Mouse (Mus musculus) testis, adult 2 months (tissue): Measurements from ENCODE around the gene Gnptab.

Experiments
- CTCF ChIP-seq: fragments of 200-500 bp; IDR thresholded peaks from 2 replicates; pipeline ENCODE4 v1.5.1; 2012; ENCODE audit warnings: low read depth, mild to moderate bottlenecking, inconsistent platforms, low read length, moderate library complexity; ENCODE audit not compliant: control insufficient read depth, insufficient read depth, insufficient replicate concordance
- POLR2A ChIP-seq: fragments of 200-500 bp; IDR thresholded peaks from 2 replicates; pipeline ENCODE4 v1.6.1; 2012; ENCODE audit warnings: low read depth, mild to moderate bottlenecking, inconsistent platforms, low read length, moderate library complexity; ENCODE audit not compliant: control insufficient read depth

GRCm38 (mm10) chr10:88426896-88427295, 48.0 kb downstream of the Gnptab start:
- TF ChIP-seq POLR2A (no peak), CTCF (no peak)
